10 mouse cellular contexts compared by ENCODE assay signal in the genomic region with DNA sequence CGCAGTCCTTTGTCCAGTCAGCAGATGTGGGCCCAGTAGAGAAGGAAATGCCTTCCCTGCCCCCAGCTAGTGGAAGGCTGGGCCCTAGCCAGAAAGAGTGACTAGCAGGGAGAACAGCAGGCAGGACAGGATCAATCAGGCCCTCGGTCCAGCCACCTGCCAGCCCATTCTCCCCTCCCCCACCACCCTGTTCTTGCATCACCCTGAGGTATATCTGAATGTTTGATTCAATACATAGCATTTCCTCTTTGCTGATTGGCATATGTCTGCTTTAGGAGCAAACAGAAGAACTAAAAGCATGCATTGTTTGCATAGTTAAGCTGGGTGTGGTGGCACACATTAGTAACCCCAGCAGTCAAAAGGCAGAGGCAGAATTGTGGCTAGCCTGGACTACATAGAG. TPM values are rescaled to one million over a fixed set of nuclear protein-coding genes. Genes with fewer than 3 reads are reported as not detected.
A peak's percentile ranks its signal among the peaks of the same experiment; 100 is the strongest.
DNase-seq lines count a peak whose midpoint lies in the region; ATAC-seq lines count a peak whose summit lies in the region.
"Had no signal": no experiment of that assay in that cellular context is flagged by ENCODE, and none has a peak within 500 bp of the region (broad histone marks: within the 10 kb centered on the region; RNA-seq: fewer than 3 reads in every experiment).

No protein-coding gene starts in this region.

- 52% methylated on average over 2 of the region's 2 CpGs for WGBS in hindbrain, embryonic 10.5 days
- 27% methylated on average over 2 of the region's 2 CpGs for WGBS in hindbrain, embryonic 14.5 days

- no peak overlapping the region for H3K4me2 ChIP-seq in hindbrain, embryonic 14.5 days (replicated peaks)
- H3K4me2 ChIP-seq: limb, embryonic 15.5 days had no signal

- no peaks in the 10 kb centered on the region for H3K36me3 ChIP-seq in hindbrain, embryonic 10.5 days
- no peaks in the 10 kb centered on the region for H3K36me3 ChIP-seq in hindbrain, embryonic 14.5 days (replicated peaks; ENCODE audit: control insufficient read depth, insufficient read depth)
- H3K36me3 ChIP-seq: limb, embryonic 15.5 days had no signal

- peak; percentile 17 for DNase-seq in hindbrain, embryonic 10.5 days (ENCODE audit: low spot score)
- DNase-seq in hindbrain, embryonic 14.5 days (ENCODE audit: low spot score) = no peak
- peak; percentile 60 for DNase-seq in ZHBTc4 (ENCODE audit: low read depth, low spot score)
- DNase-seq in kidney, postnatal 14 days = peak; percentile 50
- DNase-seq in lung, postnatal 36 days = peak; percentile 61
- DNase-seq in thymus, postnatal 14 days = no peak
- no peak for DNase-seq in cerebellum, postnatal 36 days
- DNase-seq in right cerebral cortex, adult 2 months (ENCODE audit: low spot score in 2 of 2) = no peak

- H3K9ac ChIP-seq in hindbrain, embryonic 14.5 days = no peak overlapping the region
- H3K9ac ChIP-seq: limb, embryonic 15.5 days had no signal

- no peak for ATAC-seq in hindbrain, embryonic 14.5 days (ENCODE audit: low FRiP score)

- peak overlapping the region; percentile 77 for H3K27ac ChIP-seq in hindbrain, embryonic 10.5 days
- no peak overlapping the region for H3K27ac ChIP-seq in hindbrain, embryonic 14.5 days

- H3K9me3 ChIP-seq in hindbrain, embryonic 10.5 days = no peaks in the 10 kb centered on the region
- no peaks in the 10 kb centered on the region for H3K9me3 ChIP-seq in hindbrain, embryonic 14.5 days (ENCODE audit: control insufficient read depth, low read length)
- H3K9me3 ChIP-seq: limb, embryonic 15.5 days had no signal

- no peak overlapping the region for H3K4me3 ChIP-seq in hindbrain, embryonic 10.5 days
- H3K4me3 ChIP-seq in hindbrain, embryonic 14.5 days (replicated peaks; ENCODE audit: low read length) = no peak overlapping the region
- H3K4me3 ChIP-seq: erythroblast, embryonic 14.5 days; limb, embryonic 15.5 days had no signal

- peaks cover 31% of the 10 kb centered on the region for H3K4me1 ChIP-seq in hindbrain, embryonic 10.5 days (replicated peaks)
- peaks cover 7% of the 10 kb centered on the region for H3K4me1 ChIP-seq in hindbrain, embryonic 14.5 days (replicated peaks; ENCODE audit: control insufficient read depth, insufficient read depth, low read length)

- H3K27me3 ChIP-seq in hindbrain, embryonic 10.5 days (ENCODE audit: insufficient read depth, poor library complexity, severe bottlenecking) = no peaks in the 10 kb centered on the region
- H3K27me3 ChIP-seq in hindbrain, embryonic 14.5 days (ENCODE audit: control insufficient read depth, insufficient read depth, low read length) = no peaks in the 10 kb centered on the region
- H3K27me3 ChIP-seq: limb, embryonic 15.5 days had no signal

RNA-seq across cellular contexts. Expression of gene Pwwp2b, which starts 32.9 kb away (rescaled TPM):
- 4.7 and 5.2 TPM in 2 replicates for polyA plus RNA-seq in hindbrain, embryonic 10.5 days (2016; fragmentation: Nextera tagmentation; extraction: Ambion mirVana)
- 5.2 and 5.3 TPM in 2 replicates for polyA plus RNA-seq in hindbrain, embryonic 14.5 days (2014; fragmentation: Nextera tagmentation; extraction: Ambion mirVana)
- polyA plus RNA-seq: erythroblast, embryonic 14.5 days had no signal

Comparison
In these comparisons a context has a peak if more than half of its experiments do, and no peak if none do; other contexts are left out.
1. DNase-seq: peak in hindbrain, embryonic 10.5 days (single experiment), ZHBTc4 (single experiment), kidney, postnatal 14 days (single experiment) and lung, postnatal 36 days (single experiment); none in hindbrain, embryonic 14.5 days (single experiment), thymus, postnatal 14 days (single experiment), cerebellum, postnatal 36 days (0 of 2) and right cerebral cortex, adult 2 months (0 of 2).